Mouse (Mus musculus) forebrain, embryonic 10.5 days (tissue): ENCODE measurements around the gene Vrk3. TPM values are rescaled to one million over a fixed set of nuclear protein-coding genes. Genes with fewer than 3 reads are reported as not detected.
A peak's percentile ranks its signal among the peaks of the same experiment; 100 is the strongest.
"Not testable (repeated sequence)": the region's sequence is repeated elsewhere in the genome, so short reads cannot be mapped to it uniquely, and the experiment has no call there.

Source experiments
- DNase-seq: peaks from one replicate; pipeline ENCODE4 v3.0.0-alpha.2; 2017; ENCODE audit warnings: low spot score; ENCODE audit errors: extremely low spot score
- H3K27ac ChIP-seq: fragments of 300-500 bp; sonication (generic); 2 replicates; pipeline ENCODE4 v1.5.1; 2016; ENCODE audit warnings: mild to moderate bottlenecking
- H3K27me3 ChIP-seq: fragments of 300-500 bp; sonication (generic); 2 replicates; pipeline ENCODE4 v1.6.1; 2016; ENCODE audit warnings: mild to moderate bottlenecking; ENCODE audit not compliant: poor library complexity, severe bottlenecking
- H3K36me3 ChIP-seq: fragments of 300-500 bp; sonication (generic); replicated peaks from 2 replicates; pipeline ENCODE4 v1.6.1; 2016; ENCODE audit warnings: mild to moderate bottlenecking, moderate library complexity
- H3K4me1 ChIP-seq: fragments of 300-500 bp; sonication (generic); 2 replicates; pipeline ENCODE4 v1.6.1; 2016
- H3K4me3 ChIP-seq: fragments of 300-500 bp; sonication (generic); 2 replicates; pipeline ENCODE4 v1.5.1; 2016; ENCODE audit warnings: mild to moderate bottlenecking, moderate library complexity
- H3K9me3 ChIP-seq: fragments of 300-500 bp; sonication (generic); 2 replicates; pipeline ENCODE4 v1.6.1; 2016; ENCODE audit warnings: mild to moderate bottlenecking, moderate library complexity
- WGBS: fragments of 180-500 bp; shearing (Covaris S2); methylation state at CpG from one replicate; pipeline ENCODE4 v1.1.7; 2016; 5-methylcytosine and 5-hydroxymethylcytosine counted together
- polyA plus RNA-seq: library from polyadenylated mRNA; unstranded; fragments of >200 nt; fragmentation: Nextera tagmentation; extraction: Ambion mirVana; gene quantifications from 2 replicates; pipeline ENCODE4 v1.2.1, GENCODE M21; 2016

Gene Vrk3
- polyA plus RNA-seq, 1 experiment from 2014 or later: 43.4 TPM

DNA sequence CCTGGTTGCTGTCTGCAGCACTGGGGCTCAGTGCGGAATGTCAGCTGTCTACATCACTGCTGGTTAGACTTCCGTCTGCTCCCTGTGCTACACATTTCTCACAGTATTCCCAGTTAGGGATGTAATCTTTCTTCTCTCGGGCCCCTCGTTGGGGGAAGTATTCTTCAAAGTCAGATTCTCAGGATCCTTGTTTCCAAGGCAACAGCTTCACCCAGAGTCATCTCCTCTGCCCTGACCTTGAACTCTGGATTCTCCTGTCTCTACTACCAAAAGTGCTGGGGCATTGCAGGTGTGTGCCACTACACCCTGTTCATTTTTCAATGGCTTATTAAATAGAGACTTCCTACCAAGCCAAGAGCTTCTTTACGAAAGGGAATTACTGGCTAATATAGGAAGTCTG, 21.1 kb upstream of the Vrk3 start:
- DNase-seq: no peak
- WGBS: 77% methylated on average over 5 of the region's 5 CpGs
- H3K9me3 ChIP-seq: no peaks in the 10 kb centered on the region
- H3K36me3 ChIP-seq: peaks cover 4% of the 10 kb centered on the region
- H3K27ac ChIP-seq: no peak overlapping the region
- H3K4me1 ChIP-seq: no peaks in the 10 kb centered on the region
- no peak overlapping the region for H3K4me3 ChIP-seq
- H3K27me3 ChIP-seq: no peaks in the 10 kb centered on the region

DNA sequence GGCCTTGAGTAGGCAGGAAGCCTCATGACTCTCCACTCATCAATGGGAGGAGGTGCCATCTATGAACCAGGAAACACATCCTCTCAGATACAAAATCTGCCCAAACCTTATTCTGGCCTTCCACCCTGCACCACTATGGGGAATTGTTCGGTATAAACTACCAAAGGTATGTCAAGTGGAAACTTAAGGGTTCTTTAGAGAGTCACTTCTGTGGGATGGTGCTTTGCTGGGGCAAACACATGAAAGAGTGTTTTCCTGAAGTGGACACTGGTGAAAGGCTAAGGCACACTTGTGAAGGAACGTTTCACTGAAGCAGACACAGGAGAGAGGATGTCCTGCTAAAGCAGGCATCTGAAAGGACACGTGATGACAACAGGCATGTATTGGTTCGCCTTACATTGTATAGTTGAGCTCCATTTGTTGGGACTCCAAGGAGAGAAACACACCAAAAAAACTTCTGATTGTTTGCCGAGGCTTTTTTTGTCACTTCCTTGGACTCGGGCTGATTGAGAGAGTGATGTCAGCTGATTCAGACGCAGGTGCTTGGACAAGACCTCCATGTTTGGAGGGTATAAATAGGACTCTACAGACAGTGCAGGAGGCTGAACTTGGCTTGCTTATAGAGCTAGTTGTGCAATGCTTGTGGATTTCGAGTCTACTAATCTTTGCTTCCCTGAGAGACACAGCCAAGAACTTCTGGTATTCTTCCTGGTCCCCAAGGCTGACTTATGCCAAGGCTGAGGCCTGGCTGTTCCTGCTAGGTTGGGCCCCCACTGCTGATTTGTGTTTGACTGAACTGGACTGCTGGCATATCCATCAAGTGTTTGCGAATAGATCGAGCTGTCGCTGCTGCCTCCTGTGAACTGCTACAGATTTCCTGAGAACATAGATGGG, 19.9 kb upstream of the Vrk3 start:
- H3K4me1 ChIP-seq: no peaks in the 10 kb centered on the region
- 90% methylated on average over 11 of the region's 11 CpGs for WGBS

DNA sequence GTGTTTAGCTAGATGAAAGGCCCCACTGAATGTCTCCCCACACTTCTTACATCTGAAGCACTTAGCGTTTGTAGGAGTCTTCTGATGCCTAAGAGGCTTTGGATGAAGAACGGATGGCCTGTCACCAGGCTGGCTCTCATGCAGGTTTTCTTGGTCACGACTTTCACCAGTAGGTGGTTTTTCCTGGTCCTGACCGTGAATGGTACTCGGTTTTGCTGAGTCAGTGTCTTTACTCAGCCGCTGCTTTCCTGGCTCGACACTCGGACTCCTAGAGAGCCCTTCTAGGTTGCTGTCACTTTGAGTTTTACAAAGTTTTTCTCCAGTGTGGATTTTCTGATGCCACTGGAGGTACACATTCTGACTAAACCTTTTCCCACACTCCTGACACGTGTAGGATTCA, 14.5 kb upstream of the Vrk3 start:
- no peak for DNase-seq
- Histone ChIP-seq H3K36me3 (peaks cover 48% of the 10 kb centered on the region), H3K27ac (no peak overlapping the region), H3K27me3 (no peaks in the 10 kb centered on the region), H3K9me3 (peaks cover 14% of the 10 kb centered on the region; the same call in 1 of the 2 replicates), H3K4me3 (no peak overlapping the region), H3K4me1 (no peaks in the 10 kb centered on the region)
- 92% methylated on average over 9 of the region's 9 CpGs for WGBS

More for the DNA sequence above, 19.9 kb upstream of the Vrk3 start:
- Histone ChIP-seq H3K27me3 (no peaks in the 10 kb centered on the region), H3K36me3 (peaks cover 14% of the 10 kb centered on the region), H3K9me3 (no peaks in the 10 kb centered on the region), H3K27ac (no peak overlapping the region), H3K4me3 (no peak overlapping the region)
- no peak for DNase-seq

DNA sequence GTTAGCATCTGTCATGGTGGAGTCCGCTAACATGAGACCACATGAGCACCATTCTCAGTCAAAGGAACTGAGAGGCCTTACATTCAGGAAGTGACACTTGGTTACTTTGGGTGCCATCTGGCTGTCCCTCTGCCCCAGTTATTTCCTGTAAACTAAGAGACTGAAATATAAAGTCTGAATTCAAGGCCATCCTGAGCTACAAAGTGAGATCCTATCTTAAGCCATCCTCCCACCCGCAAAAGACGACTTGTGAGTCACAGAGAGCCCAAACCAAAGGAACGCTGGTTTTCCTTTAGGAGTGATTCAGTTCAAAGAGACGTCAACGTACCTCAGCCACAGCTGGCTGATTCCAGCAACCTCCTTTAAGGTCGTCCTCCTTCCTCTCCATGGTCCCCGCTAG, 6.9 kb upstream of the Vrk3 start:
- 93% methylated on average over 8 of the region's 8 CpGs for WGBS
- H3K27ac ChIP-seq: no peak overlapping the region
- peaks cover 19% of the 10 kb centered on the region for H3K4me1 ChIP-seq

DNA sequence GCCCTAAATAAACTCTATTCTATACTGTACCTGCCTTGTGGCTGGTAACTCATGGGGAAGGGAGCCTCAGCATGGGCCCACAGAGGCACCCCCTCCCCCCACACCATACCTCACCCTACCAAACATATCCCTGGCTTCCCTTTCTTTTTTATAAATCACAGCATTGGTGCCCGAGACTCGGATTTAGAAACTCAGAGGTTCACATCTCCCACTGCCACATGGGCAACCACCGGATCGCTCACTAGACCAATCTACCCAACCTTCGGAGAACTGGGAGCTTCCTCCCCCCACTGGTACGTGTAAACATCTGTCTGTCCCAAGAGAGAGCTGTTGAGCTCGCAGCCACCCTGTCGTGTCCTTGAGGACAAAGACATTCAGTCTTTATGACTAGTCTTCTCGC, 3.9 kb upstream of the Vrk3 start:
- 18% methylated on average over 9 of the region's 9 CpGs for WGBS
- no peaks in the 10 kb centered on the region for H3K27me3 ChIP-seq
- peak overlapping the region; percentile 58 for H3K4me3 ChIP-seq
- DNase-seq: no peak
- peak overlapping the region; percentile 85 for H3K27ac ChIP-seq
- H3K9me3 ChIP-seq: no peaks in the 10 kb centered on the region
- H3K4me1 ChIP-seq: peaks cover 38% of the 10 kb centered on the region
- no peaks in the 10 kb centered on the region for H3K36me3 ChIP-seq

More for the DNA sequence above, 6.9 kb upstream of the Vrk3 start:
- Histone ChIP-seq H3K36me3 (peaks cover 9% of the 10 kb centered on the region; the same call in 1 of the 2 replicates), H3K9me3 (no peaks in the 10 kb centered on the region), H3K27me3 (no peaks in the 10 kb centered on the region), H3K4me3 (no peak overlapping the region)
- no peak for DNase-seq

DNA sequence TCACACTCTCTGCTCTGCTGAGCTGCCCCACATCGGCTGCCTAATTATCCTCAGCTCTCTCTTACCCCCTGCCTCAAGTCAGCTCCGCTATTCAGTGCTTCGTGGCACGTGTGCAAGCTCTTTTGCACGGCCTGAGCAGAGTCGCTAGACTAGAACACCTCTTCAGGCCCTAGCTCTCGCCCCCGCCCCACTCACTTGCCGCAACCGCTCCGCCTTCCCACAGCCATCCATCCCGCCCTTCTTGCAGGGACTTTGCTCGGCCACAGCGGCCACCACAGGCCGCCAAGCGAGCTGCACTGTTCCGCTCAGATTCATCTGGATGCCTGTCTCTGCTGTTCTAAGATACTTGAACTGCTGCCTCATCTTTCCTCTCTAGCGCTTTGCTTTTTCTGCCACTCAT, 3.1 kb upstream of the Vrk3 start:
- H3K27me3 ChIP-seq: no peaks in the 10 kb centered on the region
- DNase-seq: peak; percentile 86
- WGBS: under 1% methylated on average over 18 of the region's 18 CpGs
- H3K9me3 ChIP-seq: no peaks in the 10 kb centered on the region
- peak overlapping the region; percentile 58 for H3K4me3 ChIP-seq
- H3K27ac ChIP-seq: peak overlapping the region; percentile 85
- no peaks in the 10 kb centered on the region for H3K36me3 ChIP-seq
- peaks cover 41% of the 10 kb centered on the region for H3K4me1 ChIP-seq

DNA sequence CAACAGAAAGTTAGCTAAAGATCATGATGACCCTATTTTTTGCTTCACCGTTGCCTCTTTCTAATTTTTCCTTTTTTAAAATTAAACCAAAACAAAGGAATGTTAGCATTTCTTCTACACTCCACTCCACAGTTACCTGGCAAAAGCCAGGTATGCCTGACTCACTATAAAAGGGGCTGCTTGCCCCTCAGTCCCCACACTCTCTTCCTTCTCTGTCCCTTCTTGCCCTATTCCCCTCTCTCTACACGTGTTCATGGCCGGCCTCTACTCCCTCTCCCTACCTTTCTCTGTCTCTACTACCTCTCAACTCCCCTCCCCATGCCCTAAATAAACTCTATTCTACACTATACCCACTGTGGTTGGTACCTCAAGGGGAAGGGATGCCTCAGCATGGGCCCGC, 1.1 kb upstream of the Vrk3 start:
- Histone ChIP-seq H3K27ac (peak overlapping the region; percentile 89), H3K4me1 (peaks cover 41% of the 10 kb centered on the region), H3K36me3 (peaks cover 2% of the 10 kb centered on the region), H3K9me3 (no peaks in the 10 kb centered on the region), H3K4me3 (peak overlapping the region; percentile 78), H3K27me3 (no peaks in the 10 kb centered on the region)
- DNase-seq: no peak
- 72% methylated on average over 4 of the region's 4 CpGs for WGBS

DNA sequence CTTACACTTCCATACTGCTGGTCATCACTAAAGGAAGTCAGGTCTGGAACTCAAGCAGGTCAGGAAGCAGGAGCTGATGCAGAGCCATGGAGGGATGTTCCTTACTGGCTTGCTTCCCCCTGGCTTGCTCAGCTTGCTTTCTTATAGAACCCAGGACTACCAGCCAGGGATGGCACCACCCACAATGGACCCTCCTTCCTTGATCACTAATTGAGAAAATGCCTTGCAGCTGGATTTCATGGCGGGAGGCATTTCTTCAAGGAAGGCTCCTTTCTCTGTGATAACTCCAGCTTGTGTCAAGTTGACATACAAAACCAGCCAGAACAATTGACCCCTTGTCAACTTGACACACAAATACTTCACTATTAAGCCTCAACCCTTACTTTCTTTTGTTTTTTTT, 2.7 kb downstream of the Vrk3 start, which contains the start of gene Zfp473:
Gene Zfp473 (minus strand): TSS at position 101 of the 400 bp plus-strand sequence.
- not testable (repeated sequence) for H3K4me3 ChIP-seq, DNase-seq, H3K27ac ChIP-seq, H3K27me3 ChIP-seq, H3K9me3 ChIP-seq
- peaks cover 22% of the 10 kb centered on the region for H3K4me1 ChIP-seq
- H3K36me3 ChIP-seq: peaks cover 39% of the 10 kb centered on the region
- WGBS: 64% methylated on average over 1 of the region's 1 CpGs

DNA sequence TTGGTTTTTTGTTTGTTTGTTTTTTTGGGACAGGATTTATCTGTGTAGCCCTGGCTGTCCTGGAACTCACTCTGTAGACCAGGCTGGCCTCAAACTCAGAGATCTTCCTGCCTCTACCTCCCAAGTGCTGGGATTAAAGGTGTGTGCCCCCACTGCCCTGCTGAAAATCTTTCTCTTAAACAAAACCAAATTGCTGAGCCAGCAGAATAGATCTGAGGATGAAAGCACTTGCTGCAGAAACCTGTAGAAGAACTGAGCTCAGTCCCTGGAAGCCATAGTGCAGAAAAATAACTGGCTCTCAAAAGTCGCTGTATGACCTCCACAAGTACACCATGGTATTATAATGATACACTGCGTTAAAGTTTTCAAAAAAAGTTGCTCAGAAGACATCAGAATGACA, 9.0 kb downstream of the Vrk3 start:
- Histone ChIP-seq H3K4me3 (no peak overlapping the region), H3K36me3 (peaks cover 96% of the 10 kb centered on the region), H3K9me3 (no peaks in the 10 kb centered on the region), H3K27me3 (no peaks in the 10 kb centered on the region), H3K27ac (no peak overlapping the region), H3K4me1 (no peaks in the 10 kb centered on the region)
- WGBS: 85% methylated on average over 2 of the region's 2 CpGs
- DNase-seq: no peak

DNA sequence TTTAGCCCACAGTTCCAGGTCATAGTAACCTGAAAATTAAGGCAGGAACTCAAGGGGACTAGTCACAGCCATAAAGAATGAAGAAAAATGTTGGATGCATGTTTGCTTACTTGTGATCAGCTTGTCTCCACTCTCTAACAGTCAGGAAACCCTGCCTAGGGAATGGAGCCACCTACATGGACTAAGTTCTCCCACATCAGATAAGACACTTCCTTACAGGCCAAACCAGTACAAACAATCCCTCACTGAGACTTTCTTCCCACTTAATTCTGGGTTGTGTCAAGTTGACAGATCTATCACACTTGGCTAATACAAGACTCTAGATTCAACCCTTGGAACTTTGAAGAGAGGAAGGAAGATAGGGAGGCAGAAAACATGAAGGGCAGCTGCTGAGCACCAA, 12.2 kb downstream of the Vrk3 start:
- DNase-seq: no peak
- no peaks in the 10 kb centered on the region for H3K27me3 ChIP-seq
- peaks cover 91% of the 10 kb centered on the region for H3K36me3 ChIP-seq
- H3K9me3 ChIP-seq: no peaks in the 10 kb centered on the region
- no peak overlapping the region for H3K27ac ChIP-seq
- no peaks in the 10 kb centered on the region for H3K4me1 ChIP-seq
- H3K4me3 ChIP-seq: no peak overlapping the region

DNA sequence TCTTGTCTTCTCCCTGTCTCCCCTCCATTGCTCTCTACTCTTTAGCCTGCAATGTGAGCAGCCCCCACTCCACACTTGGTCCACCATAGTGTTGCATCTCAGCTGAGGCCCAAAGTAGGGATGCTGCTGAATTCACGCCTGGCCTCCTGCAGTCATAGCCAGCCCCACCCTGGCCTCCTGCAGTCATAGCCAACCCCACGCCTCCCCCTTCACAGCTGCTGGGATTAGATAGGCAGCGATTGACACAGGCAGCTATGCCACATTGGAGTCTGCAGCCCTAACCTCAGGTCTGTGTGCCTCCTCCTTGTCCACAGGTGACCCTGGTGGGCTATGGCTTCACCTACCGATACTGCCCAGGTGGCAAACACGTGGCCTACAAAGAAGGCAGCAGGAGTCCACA, 19.9 kb downstream of the Vrk3 start:
- H3K36me3 ChIP-seq: peaks cover 73% of the 10 kb centered on the region
- H3K4me3 ChIP-seq: no peak overlapping the region
- no peaks in the 10 kb centered on the region for H3K4me1 ChIP-seq
- H3K27me3 ChIP-seq: no peaks in the 10 kb centered on the region
- H3K27ac ChIP-seq: no peak overlapping the region
- no peak for DNase-seq
- WGBS: 87% methylated on average over 5 of the region's 5 CpGs
- H3K9me3 ChIP-seq: no peaks in the 10 kb centered on the region

DNA sequence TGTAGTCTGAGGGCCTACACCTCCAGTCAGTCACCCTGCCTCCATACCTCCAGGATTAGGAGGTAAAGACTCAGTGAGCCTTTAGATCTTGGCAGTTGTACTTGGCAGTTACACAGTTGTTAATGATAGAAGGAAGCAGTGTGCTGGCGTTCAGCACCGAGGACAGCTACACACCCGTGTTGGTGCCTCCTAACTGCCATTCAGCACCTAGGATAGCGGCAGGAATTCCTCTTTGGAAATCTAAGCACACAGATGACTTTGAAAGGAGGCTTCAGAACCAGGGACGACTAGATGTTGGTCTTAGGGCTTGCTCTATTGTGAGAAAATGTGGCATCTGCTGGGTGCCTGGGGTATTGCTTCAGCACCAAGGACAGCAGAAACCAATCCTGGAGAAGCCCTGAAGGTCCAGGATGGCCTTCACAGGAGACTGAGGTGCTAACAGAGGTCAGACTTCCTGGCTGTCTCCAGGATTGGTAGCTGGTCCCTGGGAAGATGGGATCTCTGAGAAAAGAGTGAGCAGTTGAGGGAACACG, 21.9 kb downstream of the Vrk3 start:
- no peaks in the 10 kb centered on the region for H3K9me3 ChIP-seq
- H3K27me3 ChIP-seq: no peaks in the 10 kb centered on the region
- no peak overlapping the region for H3K4me3 ChIP-seq
- WGBS: 14% methylated on average over 6 of the region's 6 CpGs
- peaks cover 72% of the 10 kb centered on the region for H3K36me3 ChIP-seq
- H3K4me1 ChIP-seq: no peaks in the 10 kb centered on the region
- peak; percentile 52 for DNase-seq
- no peak overlapping the region for H3K27ac ChIP-seq

DNA sequence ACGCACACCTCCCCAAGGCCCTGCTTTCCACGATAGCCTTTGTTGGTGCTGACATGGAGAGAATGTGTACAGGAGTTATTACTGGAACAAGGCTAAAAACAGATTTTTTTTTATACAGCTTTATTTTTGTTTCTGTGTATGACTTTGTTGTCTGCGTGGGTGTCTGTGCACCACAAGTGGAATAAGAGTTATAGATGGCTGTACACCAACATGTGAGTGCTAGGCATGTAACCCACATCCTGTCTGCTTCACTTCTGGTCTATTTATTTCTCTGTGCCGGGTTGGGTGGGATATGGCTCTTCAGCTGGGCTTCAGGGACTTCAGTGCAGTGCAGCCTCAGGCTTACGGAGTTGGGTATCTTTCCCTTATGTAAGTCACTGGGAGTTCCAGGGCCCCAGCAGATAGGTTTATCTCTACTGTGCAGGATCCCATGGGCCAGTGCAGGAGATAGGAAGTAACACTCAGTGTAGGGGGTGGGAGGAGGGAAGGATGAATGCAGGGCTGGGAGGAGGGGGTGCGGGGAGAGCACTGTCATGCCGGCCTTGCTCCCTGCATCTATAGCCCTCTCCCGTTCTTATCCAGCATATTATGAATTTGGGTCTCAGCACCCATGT, 24.5 kb downstream of the Vrk3 start:
- no peak overlapping the region for H3K4me3 ChIP-seq

More for the DNA sequence above, 24.5 kb downstream of the Vrk3 start:
- Histone ChIP-seq H3K27me3 (no peaks in the 10 kb centered on the region), H3K4me1 (no peaks in the 10 kb centered on the region), H3K36me3 (peaks cover 68% of the 10 kb centered on the region), H3K9me3 (no peaks in the 10 kb centered on the region), H3K27ac (no peak overlapping the region)
- no peak for DNase-seq
- WGBS: 90% methylated on average over 8 of the region's 8 CpGs
